Comparison of ENCODE assay signal across 27 mouse cellular contexts in genomic region chr3:103683966-103684319, GRCm38 (mm10). TPM values are rescaled to one million over a fixed set of nuclear protein-coding genes. Genes with fewer than 3 reads are reported as not detected.
DNase-seq lines count a peak whose midpoint lies in the region; ATAC-seq lines count a peak whose summit lies in the region.
"Had no signal": no experiment of that assay in that cellular context is flagged by ENCODE, and none has a peak within 500 bp of the region (broad histone marks: within the 10 kb centered on the region; RNA-seq: fewer than 3 reads in every experiment).

No protein-coding gene starts in this region.

- WGBS in heart, embryonic 11.5 days (ENCODE audit: insufficient replicate concordance): 41% methylated on average over 5 of the region's 5 CpGs
- WGBS in midbrain, embryonic 10.5 days: 42% methylated on average over 5 of the region's 5 CpGs
- WGBS in midbrain, embryonic 15.5 days: 38% methylated on average over 5 of the region's 5 CpGs
- WGBS in midbrain, embryonic 11.5 days: 28% methylated on average over 5 of the region's 5 CpGs
- WGBS in neural tube, embryonic 15.5 days: 36% methylated on average over 5 of the region's 5 CpGs

- peak overlapping the region; percentile 55 for H3K4me2 ChIP-seq in heart, embryonic 11.5 days
- H3K4me2 ChIP-seq in midbrain, embryonic 15.5 days: no peak overlapping the region; the same call in 1 of the 2 replicates
- no peak overlapping the region; the same call in 1 of the 2 replicates for H3K4me2 ChIP-seq in midbrain, embryonic 11.5 days
- peak overlapping the region; percentile 51 for H3K4me2 ChIP-seq in neural tube, embryonic 15.5 days

- no peak for ATAC-seq in heart, embryonic 11.5 days (replicated peaks; ENCODE audit: insufficient number of reproducible peaks, low FRiP score, low TSS enrichment)
- no peak for ATAC-seq in midbrain, embryonic 15.5 days (replicated peaks)
- no peak for ATAC-seq in midbrain, embryonic 11.5 days (ENCODE audit: low FRiP score)
- ATAC-seq in neural tube, embryonic 15.5 days (ENCODE audit: low FRiP score): no peak
- ATAC-seq: activated CD4-positive, CD25-positive, alpha-beta regulatory T cell, adult 4 months; intestine, embryonic 16.5 days; lung, postnatal 0 days had no signal

- no peak overlapping the region for H3K9ac ChIP-seq in heart, embryonic 11.5 days (ENCODE audit: low read depth, low read length)
- H3K9ac ChIP-seq in midbrain, embryonic 15.5 days: no peak overlapping the region
- no peak overlapping the region for H3K9ac ChIP-seq in midbrain, embryonic 11.5 days (ENCODE audit: low read length)
- no peak overlapping the region for H3K9ac ChIP-seq in neural tube, embryonic 15.5 days (replicated peaks)
- H3K9ac ChIP-seq: limb, embryonic 13.5 days; liver, embryonic 14.5 days had no signal

- H3K36me3 ChIP-seq in heart, embryonic 11.5 days (ENCODE audit: control insufficient read depth, insufficient read depth, low read length): no peaks in the 10 kb centered on the region
- no peaks in the 10 kb centered on the region for H3K36me3 ChIP-seq in midbrain, embryonic 10.5 days
- H3K36me3 ChIP-seq in midbrain, embryonic 15.5 days (replicated peaks): no peaks in the 10 kb centered on the region
- no peaks in the 10 kb centered on the region for H3K36me3 ChIP-seq in midbrain, embryonic 11.5 days (ENCODE audit: control insufficient read depth, insufficient read depth, low read length)
- H3K36me3 ChIP-seq in neural tube, embryonic 15.5 days: no peaks in the 10 kb centered on the region
- H3K36me3 ChIP-seq: limb, embryonic 13.5 days had no signal

- intact Hi-C loops in heart, postnatal 14 days (cut with DNase I): no loop called here

- no peak overlapping the region for H3K27ac ChIP-seq in heart, embryonic 11.5 days (ENCODE audit: low read depth, low read length)
- H3K27ac ChIP-seq in midbrain, embryonic 10.5 days (replicated peaks): no peak overlapping the region
- H3K27ac ChIP-seq in midbrain, embryonic 15.5 days: no peak overlapping the region
- H3K27ac ChIP-seq in midbrain, embryonic 11.5 days (ENCODE audit: low read depth, low read length): no peak overlapping the region
- no peak overlapping the region for H3K27ac ChIP-seq in neural tube, embryonic 15.5 days (replicated peaks)
- H3K27ac ChIP-seq: limb, embryonic 13.5 days; liver, embryonic 14.5 days had no signal

- no peak overlapping the region for H3K4me3 ChIP-seq in heart, embryonic 11.5 days (ENCODE audit: low read depth, low read length)
- peak overlapping the region; percentile 42; the same call in 1 of the 2 replicates for H3K4me3 ChIP-seq in midbrain, embryonic 10.5 days
- no peak overlapping the region for H3K4me3 ChIP-seq in midbrain, embryonic 15.5 days
- no peak overlapping the region for H3K4me3 ChIP-seq in midbrain, embryonic 11.5 days (ENCODE audit: low read depth, low read length)
- no peak overlapping the region for H3K4me3 ChIP-seq in neural tube, embryonic 15.5 days (replicated peaks)
- H3K4me3 ChIP-seq: limb, embryonic 13.5 days had no signal

- peaks cover 4% of the 10 kb centered on the region; the same call in 1 of the 2 replicates for H3K27me3 ChIP-seq in heart, embryonic 11.5 days (ENCODE audit: control insufficient read depth, insufficient read depth, low read length)
- H3K27me3 ChIP-seq in midbrain, embryonic 10.5 days (ENCODE audit: low read depth, poor library complexity, severe bottlenecking): peaks cover 37% of the 10 kb centered on the region
- H3K27me3 ChIP-seq in midbrain, embryonic 15.5 days (replicated peaks): no peaks in the 10 kb centered on the region
- no peaks in the 10 kb centered on the region for H3K27me3 ChIP-seq in midbrain, embryonic 11.5 days (ENCODE audit: control insufficient read depth, insufficient read depth, low read length)
- H3K27me3 ChIP-seq in neural tube, embryonic 15.5 days (replicated peaks): no peaks in the 10 kb centered on the region
- H3K27me3 ChIP-seq: Patski had no signal

- 0 out of 2 replicates have a peak, but pooled peaks cover 2% of the 10 kb centered on the region for H3K4me1 ChIP-seq in heart, embryonic 11.5 days (ENCODE audit: control insufficient read depth, insufficient read depth, low read length)
- peaks cover 26% of the 10 kb centered on the region for H3K4me1 ChIP-seq in midbrain, embryonic 10.5 days
- H3K4me1 ChIP-seq in midbrain, embryonic 15.5 days: peaks cover 11% of the 10 kb centered on the region
- peaks cover 9% of the 10 kb centered on the region for H3K4me1 ChIP-seq in midbrain, embryonic 11.5 days (ENCODE audit: control insufficient read depth, insufficient read depth, low read length)
- H3K4me1 ChIP-seq in neural tube, embryonic 15.5 days: peaks cover 17% of the 10 kb centered on the region

- no peaks in the 10 kb centered on the region for H3K9me3 ChIP-seq in heart, embryonic 11.5 days (replicated peaks; ENCODE audit: control insufficient read depth, low read length)
- H3K9me3 ChIP-seq in midbrain, embryonic 10.5 days (replicated peaks): no peaks in the 10 kb centered on the region
- H3K9me3 ChIP-seq in midbrain, embryonic 15.5 days: no peaks in the 10 kb centered on the region
- H3K9me3 ChIP-seq in midbrain, embryonic 11.5 days (ENCODE audit: control insufficient read depth, low read length): no peaks in the 10 kb centered on the region
- no peaks in the 10 kb centered on the region for H3K9me3 ChIP-seq in neural tube, embryonic 15.5 days (replicated peaks)
- H3K9me3 ChIP-seq: limb, embryonic 13.5 days had no signal

- DNase-seq in heart, postnatal 14 days: no peak
- no peak for DNase-seq in midbrain, embryonic 10.5 days (ENCODE audit: low spot score)
- DNase-seq in midbrain, embryonic 11.5 days (ENCODE audit: low spot score, missing footprints): peak; percentile 82
- no peak for DNase-seq in layer of hippocampus, adult 9-10 months (ENCODE audit: low spot score)
- DNase-seq in cerebellum, adult 18-20 months: no peak
- DNase-seq: cerebellum, adult 11-12 months; gastrocnemius, postnatal 14 days; heart, postnatal 36 days; thymus, adult 2 months had no signal

RNA-seq across cellular contexts. Expression of gene Atg4a-ps, which starts 38.1 kb away (rescaled TPM):
- 0.09 and 0.13 TPM in 2 replicates for polyA plus RNA-seq in heart, embryonic 11.5 days (2014; fragmentation: Nextera tagmentation; extraction: Ambion mirVana)
- 1 to 10 TPM in 1 of 2 experiments, not detected in 1; 2.7 TPM for total RNA-seq in heart, postnatal 14 days (2021)
- polyA plus RNA-seq in midbrain, embryonic 10.5 days (2016; fragmentation: Nextera tagmentation; extraction: Ambion mirVana): 0.10 and 0.11 TPM in 2 replicates
- not detected in 2 replicates for polyA plus RNA-seq in midbrain, embryonic 15.5 days (2015; fragmentation: Nextera tagmentation; extraction: Ambion mirVana)
- polyA plus RNA-seq in midbrain, embryonic 11.5 days (2014; fragmentation: Nextera tagmentation; extraction: Ambion mirVana): 0.08 and 0.19 TPM in 2 replicates
- 0.14 and 0.17 TPM in 2 replicates for polyA plus RNA-seq in neural tube, embryonic 15.5 days (2015; fragmentation: Nextera tagmentation; extraction: Ambion mirVana)
- polyA plus RNA-seq: small intestine, adult 2 months; thymus, adult 2 months had no signal

RNA-seq across cellular contexts. Expression of gene Olfml3, which starts 53.9 kb away (rescaled TPM):
- 21.8 and 22.4 TPM in 2 replicates for polyA plus RNA-seq in heart, embryonic 11.5 days (2014; fragmentation: Nextera tagmentation; extraction: Ambion mirVana)
- total RNA-seq in heart, postnatal 14 days (2021): 1 to 10 TPM; 4.8 to 5.3 TPM
- polyA plus RNA-seq in midbrain, embryonic 10.5 days (2016; fragmentation: Nextera tagmentation; extraction: Ambion mirVana): 9.9 TPM in 2 replicates
- 4.8 and 6.5 TPM in 2 replicates for polyA plus RNA-seq in midbrain, embryonic 15.5 days (2015; fragmentation: Nextera tagmentation; extraction: Ambion mirVana)
- polyA plus RNA-seq in midbrain, embryonic 11.5 days (2014; fragmentation: Nextera tagmentation; extraction: Ambion mirVana): 8.9 and 10.5 TPM in 2 replicates
- polyA plus RNA-seq in neural tube, embryonic 15.5 days (2015; fragmentation: Nextera tagmentation; extraction: Ambion mirVana): 15.5 and 20.9 TPM in 2 replicates

RNA-seq across cellular contexts. Expression of gene Gm10964, which starts 55.2 kb away (rescaled TPM):
- not detected in 2 replicates for polyA plus RNA-seq in heart, embryonic 11.5 days (2014; fragmentation: Nextera tagmentation; extraction: Ambion mirVana)
- not detected for total RNA-seq in heart, postnatal 14 days (2021)
- polyA plus RNA-seq in midbrain, embryonic 10.5 days (2016; fragmentation: Nextera tagmentation; extraction: Ambion mirVana): not detected in 2 replicates
- polyA plus RNA-seq in midbrain, embryonic 15.5 days (2015; fragmentation: Nextera tagmentation; extraction: Ambion mirVana): not detected in 2 replicates
- not detected in 2 replicates for polyA plus RNA-seq in midbrain, embryonic 11.5 days (2014; fragmentation: Nextera tagmentation; extraction: Ambion mirVana)
- not detected in 2 replicates for polyA plus RNA-seq in neural tube, embryonic 15.5 days (2015; fragmentation: Nextera tagmentation; extraction: Ambion mirVana)
- total RNA-seq: adrenal gland, postnatal 14 days; gastrocnemius, postnatal 14 days; heart, adult 8-10 months; heart, postnatal 36 days; layer of hippocampus, adult 18-20 months; left cerebral cortex, adult 18-20 months; megakaryocyte, adult 5-6 weeks had no signal
- polyA plus RNA-seq: activated CD4-positive, CD25-positive, alpha-beta regulatory T cell, adult 4 months; embryonic facial prominence, embryonic 11.5 days; frontal cortex, adult 2 months; intestine, embryonic 16.5 days; kidney, embryonic 16.5 days; limb, embryonic 13.5 days; liver, embryonic 14.5 days; lung, postnatal 0 days; Patski; small intestine, adult 2 months; thymus, adult 2 months had no signal

Comparison
In these comparisons a context has a peak if more than half of its experiments do, and no peak if none do; other contexts are left out.
1. H3K4me2 ChIP-seq: peak in heart, embryonic 11.5 days (single experiment) and neural tube, embryonic 15.5 days (single experiment); none in midbrain, embryonic 15.5 days (single experiment) and midbrain, embryonic 11.5 days (single experiment).